Mouse (Mus musculus): ENCODE results near the gene Il1rl1.

DNA sequence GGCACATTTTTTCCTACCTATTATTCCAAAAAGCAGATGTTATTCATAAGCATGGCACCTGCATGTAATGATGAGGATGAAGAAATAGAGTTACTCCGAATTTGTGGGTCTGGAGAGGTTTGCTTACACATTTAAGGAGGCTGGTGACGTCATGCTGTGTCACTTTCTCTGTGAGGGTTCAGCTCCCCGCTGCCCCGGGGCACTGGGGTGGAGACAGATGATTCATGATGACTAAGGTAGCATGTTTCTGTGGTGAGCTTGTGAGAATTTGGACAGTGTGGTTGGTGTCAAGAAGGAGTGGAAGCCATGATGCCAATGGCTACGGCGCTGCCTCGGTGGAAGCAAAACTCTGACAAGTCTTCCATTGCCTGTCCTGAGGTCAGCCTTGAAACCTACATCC is 36.2 kb upstream of the Il1rl1 start:
- TF ChIP-seq POLR2A (IDR thresholded peaks at IDR 0.05; ENCODE audit: borderline replicate concordance, control insufficient read depth, low read depth, low read length) = no peak
- no peak for TF ChIP-seq CTCF (IDR thresholded peaks at IDR 0.05; ENCODE audit: control insufficient read depth, insufficient read depth, low read length)
